Mouse (Mus musculus): Measurements from ENCODE around the gene Tssk3. TPM values are rescaled to one million over a fixed set of nuclear protein-coding genes. Genes with fewer than 3 reads are reported as not detected.

Gene Tssk3
- polyA plus RNA-seq, 1 experiment from 2014 or later, result 0.07 TPM

DNA sequence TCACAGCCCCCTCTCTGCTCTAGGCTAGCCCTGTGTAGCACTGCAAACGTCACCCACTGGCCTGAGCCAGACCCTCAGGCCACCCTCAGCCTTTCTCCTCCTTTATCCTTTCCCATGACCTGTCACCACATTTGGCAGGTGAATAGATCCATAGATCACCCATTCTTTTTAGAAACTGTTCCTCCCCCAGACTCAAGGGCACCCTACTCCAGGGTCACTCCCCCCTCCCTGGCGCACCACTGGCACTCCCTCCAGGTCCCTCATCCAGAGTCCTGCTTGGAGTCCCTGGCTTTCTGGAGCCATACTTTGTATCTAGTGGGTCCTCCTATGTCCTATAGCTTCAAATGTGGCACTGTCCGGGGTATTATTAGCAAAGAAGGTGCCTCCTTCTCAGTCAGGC is 14.7 kb upstream of the Tssk3 start:
- Histone ChIP-seq H3K9ac (ENCODE audit: low read length) (no peak overlapping the region), H3K4me3 (ENCODE audit: low read depth, low read length) (no peak overlapping the region), H3K4me2 (replicated peaks; ENCODE audit: low read depth) (no peak overlapping the region), H3K27me3 (ENCODE audit: control insufficient read depth, insufficient read depth, low read length) (no peaks in the 10 kb centered on the region), H3K36me3 (ENCODE audit: control insufficient read depth, insufficient read depth, low read length) (no peaks in the 10 kb centered on the region), H3K4me1 (replicated peaks; ENCODE audit: control insufficient read depth, insufficient read depth) (peaks cover 7% of the 10 kb centered on the region), H3K27ac (replicated peaks) (no peak overlapping the region), H3K9me3 (ENCODE audit: control insufficient read depth, low read length) (no peaks in the 10 kb centered on the region)
- DNase-seq (ENCODE audit: low spot score), result no peak
- ATAC-seq (ENCODE audit: low FRiP score, low TSS enrichment), result no peak
- 95% methylated on average over 3 of the region's 3 CpGs for WGBS
- no peak for TF ChIP-seq EP300 (optimal IDR thresholded peaks at IDR 0.05)
- TF ChIP-seq CTCF (IDR thresholded peaks at IDR 0.05; ENCODE audit: low read depth), result no peak

DNA sequence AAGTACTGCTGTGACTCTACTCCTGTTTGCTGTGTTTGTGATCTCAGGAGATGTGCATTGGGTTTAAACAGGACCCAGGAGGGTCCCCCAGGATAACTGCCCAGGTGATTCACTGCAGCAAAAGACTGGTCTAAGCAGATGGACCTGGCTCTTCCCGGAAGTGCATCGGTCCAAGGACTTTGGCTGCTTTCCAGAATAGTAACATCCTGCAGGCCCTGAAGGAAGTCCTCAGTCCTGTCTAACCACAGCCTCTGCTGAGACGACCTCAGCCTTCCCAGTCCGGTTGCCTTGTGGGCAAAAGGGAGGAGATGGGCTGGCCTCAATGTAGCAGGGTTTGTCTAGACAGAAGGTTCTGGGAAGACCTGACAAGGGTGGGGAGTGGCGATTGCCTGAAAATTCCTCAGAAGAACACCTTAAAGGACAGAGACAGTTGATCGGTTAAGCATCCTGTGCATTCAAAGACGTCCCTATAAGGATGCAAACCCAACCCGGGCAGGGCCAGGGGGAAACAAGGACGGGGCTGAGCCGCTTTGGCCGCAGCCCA is 12.2 kb upstream of the Tssk3 start:
- peak; percentile 7; the same call in 1 of the 2 replicates for ATAC-seq (ENCODE audit: low FRiP score, low TSS enrichment)
- Histone ChIP-seq H3K9ac (ENCODE audit: low read length) (no peak overlapping the region), H3K27me3 (ENCODE audit: control insufficient read depth, insufficient read depth, low read length) (no peaks in the 10 kb centered on the region), H3K36me3 (ENCODE audit: control insufficient read depth, insufficient read depth, low read length) (no peaks in the 10 kb centered on the region), H3K4me2 (replicated peaks; ENCODE audit: low read depth) (no peak overlapping the region), H3K9me3 (ENCODE audit: control insufficient read depth, low read length) (no peaks in the 10 kb centered on the region), H3K27ac (replicated peaks) (peak overlapping the region; percentile 61), H3K4me1 (replicated peaks; ENCODE audit: control insufficient read depth, insufficient read depth) (peaks cover 4% of the 10 kb centered on the region), H3K4me3 (ENCODE audit: low read depth, low read length) (no peak overlapping the region)
- DNase-seq (ENCODE audit: low spot score), result no peak
- TF ChIP-seq CTCF (IDR thresholded peaks at IDR 0.05; ENCODE audit: low read depth), result no peak
- no peak for TF ChIP-seq EP300 (optimal IDR thresholded peaks at IDR 0.05)
- WGBS, result 48% methylated on average over 11 of the region's 11 CpGs

DNA sequence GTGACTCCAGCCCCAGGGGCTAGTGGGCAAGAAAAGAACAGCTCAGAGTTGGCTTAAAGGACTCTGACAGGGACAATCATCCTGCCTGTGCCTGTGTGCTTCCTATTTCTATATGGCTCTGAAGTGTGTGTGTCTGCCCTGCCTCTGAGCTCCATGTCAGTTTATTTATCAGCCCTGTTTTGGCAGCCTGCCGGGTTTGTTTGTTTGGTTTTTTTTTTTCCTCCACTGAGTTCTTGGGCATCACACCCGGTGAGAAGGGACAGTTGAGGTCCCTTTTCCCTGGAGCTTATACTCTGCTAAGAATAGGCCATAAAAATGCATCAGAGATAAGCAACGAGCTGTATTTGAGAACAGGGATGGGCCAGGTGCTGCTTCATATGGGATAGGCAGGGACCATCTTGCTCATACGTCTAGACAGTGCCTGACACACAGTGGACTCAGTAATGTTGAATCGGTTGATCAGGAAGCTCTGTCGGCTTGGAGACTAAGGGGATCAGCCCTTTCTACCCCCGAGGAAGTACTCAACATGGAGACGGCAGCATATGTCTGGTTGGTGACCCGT is 11.6 kb upstream of the Tssk3 start:
- Histone ChIP-seq H3K9me3 (ENCODE audit: control insufficient read depth, low read length) (no peaks in the 10 kb centered on the region), H3K4me2 (replicated peaks; ENCODE audit: low read depth) (no peak overlapping the region), H3K4me3 (ENCODE audit: low read depth, low read length) (no peak overlapping the region), H3K27ac (replicated peaks) (peak overlapping the region; percentile 61), H3K4me1 (replicated peaks; ENCODE audit: control insufficient read depth, insufficient read depth) (peaks cover 4% of the 10 kb centered on the region), H3K36me3 (ENCODE audit: control insufficient read depth, insufficient read depth, low read length) (no peaks in the 10 kb centered on the region), H3K9ac (ENCODE audit: low read length) (no peak overlapping the region), H3K27me3 (ENCODE audit: control insufficient read depth, insufficient read depth, low read length) (no peaks in the 10 kb centered on the region)
- TF ChIP-seq EP300 (optimal IDR thresholded peaks at IDR 0.05), result no peak
- TF ChIP-seq CTCF (IDR thresholded peaks at IDR 0.05; ENCODE audit: low read depth), result no peak
- DNase-seq (ENCODE audit: low spot score) (no peak), ATAC-seq (ENCODE audit: low FRiP score, low TSS enrichment) (peak; percentile 67)
- WGBS, result 45% methylated on average over 9 of the region's 9 CpGs

DNA sequence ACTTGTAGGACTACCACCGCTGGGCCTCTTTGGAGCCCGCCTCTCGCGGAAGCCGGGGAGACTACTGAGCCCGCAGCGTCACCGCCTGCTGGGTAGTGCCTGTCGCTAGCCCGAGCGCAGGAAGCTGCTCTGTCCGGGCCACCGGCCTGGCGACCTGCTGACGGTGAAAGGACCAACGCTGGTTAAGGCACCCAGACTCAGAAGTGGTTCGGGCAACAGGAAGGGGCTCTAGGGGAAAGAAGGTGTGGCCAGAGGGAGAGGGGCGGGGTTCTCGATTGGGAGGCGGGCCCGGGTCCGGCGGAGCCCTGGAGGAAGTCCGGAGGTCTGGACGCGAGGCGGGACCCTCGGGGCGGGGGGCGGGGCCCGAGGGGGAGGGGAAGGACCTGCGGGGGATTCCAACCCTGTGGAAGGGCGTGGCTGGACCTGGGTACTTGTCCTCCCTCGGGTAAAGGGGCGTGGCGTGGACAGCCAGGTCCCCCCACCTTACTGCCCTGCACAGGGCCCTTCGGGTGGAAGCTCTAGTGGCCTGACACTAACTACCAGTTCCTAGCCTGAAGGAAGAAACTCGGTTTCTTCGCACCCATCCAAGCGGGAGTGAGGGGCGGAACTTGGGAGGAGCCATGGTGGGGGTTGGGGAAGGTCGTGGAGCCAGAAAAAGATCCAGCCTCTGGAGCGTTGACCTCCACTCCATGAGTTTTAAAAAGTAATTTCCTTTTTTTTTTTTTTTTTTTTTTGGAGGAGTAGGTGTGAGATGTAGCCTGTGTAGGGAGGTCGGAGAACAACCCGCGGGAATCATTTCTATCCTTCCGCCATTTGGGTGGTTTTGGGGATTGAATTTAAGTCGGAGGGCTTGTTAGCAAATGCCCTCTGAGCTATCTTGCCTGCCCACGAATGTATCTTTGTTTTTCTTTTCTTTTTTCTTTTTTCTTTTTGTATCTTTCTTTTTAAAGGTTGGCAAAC is 10.1 kb upstream of the Tssk3 start:
- peak overlapping the region; percentile 59 for H3K4me3 ChIP-seq (ENCODE audit: low read depth, low read length)
- WGBS, result 2% methylated on average over 43 of the region's 49 CpGs
- peak; percentile 82 for ATAC-seq (ENCODE audit: low FRiP score, low TSS enrichment)
- peaks cover 4% of the 10 kb centered on the region for H3K4me1 ChIP-seq (replicated peaks; ENCODE audit: control insufficient read depth, insufficient read depth)
- peak overlapping the region; percentile 95 for H3K27ac ChIP-seq (replicated peaks)
- no peaks in the 10 kb centered on the region for H3K9me3 ChIP-seq (ENCODE audit: control insufficient read depth, low read length)
- TF ChIP-seq EP300 (optimal IDR thresholded peaks at IDR 0.05) (no peak), CTCF (IDR thresholded peaks at IDR 0.05; ENCODE audit: low read depth) (0 out of 2 replicates have a peak, but pooled peaks have one; percentile 8)
- peak; percentile 93 for DNase-seq (ENCODE audit: low spot score)
- no peaks in the 10 kb centered on the region for H3K36me3 ChIP-seq (ENCODE audit: control insufficient read depth, insufficient read depth, low read length)
- H3K4me2 ChIP-seq (replicated peaks; ENCODE audit: low read depth), result peak overlapping the region; percentile 86
- H3K9ac ChIP-seq (ENCODE audit: low read length), result peak overlapping the region; percentile 65
- no peaks in the 10 kb centered on the region for H3K27me3 ChIP-seq (ENCODE audit: control insufficient read depth, insufficient read depth, low read length)

DNA sequence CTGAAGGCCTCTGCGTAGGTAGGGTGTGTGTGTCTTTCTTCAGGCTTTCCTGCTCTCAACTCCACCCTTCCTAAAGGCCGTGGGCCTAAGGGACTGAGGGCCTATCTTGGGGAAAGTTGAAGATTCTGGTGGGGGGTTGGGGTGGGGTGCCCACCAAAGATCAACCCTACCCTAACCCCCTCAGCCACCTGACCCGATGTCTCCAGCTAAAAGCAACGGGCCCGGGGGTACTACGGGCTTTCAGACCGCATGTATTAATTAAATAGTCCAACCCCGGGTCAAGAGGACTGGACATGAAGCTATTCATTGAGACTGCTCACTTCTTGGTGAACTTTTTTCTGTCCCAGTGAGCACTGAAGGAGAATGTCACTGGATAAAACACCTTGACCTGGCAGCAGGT is 9.2 kb upstream of the Tssk3 start:
- H3K27me3 ChIP-seq (ENCODE audit: control insufficient read depth, insufficient read depth, low read length), result no peaks in the 10 kb centered on the region
- ATAC-seq (ENCODE audit: low FRiP score, low TSS enrichment) (no peak), DNase-seq (ENCODE audit: low spot score) (no peak)
- peak overlapping the region; percentile 95 for H3K27ac ChIP-seq (replicated peaks)
- peak overlapping the region; percentile 86 for H3K4me2 ChIP-seq (replicated peaks; ENCODE audit: low read depth)
- H3K4me3 ChIP-seq (ENCODE audit: low read depth, low read length), result peak overlapping the region; percentile 59
- H3K9ac ChIP-seq (ENCODE audit: low read length), result peak overlapping the region; percentile 65; the same call in 1 of the 2 replicates
- no peaks in the 10 kb centered on the region for H3K9me3 ChIP-seq (ENCODE audit: control insufficient read depth, low read length)
- WGBS, result 69% methylated on average over 8 of the region's 8 CpGs
- H3K36me3 ChIP-seq (ENCODE audit: control insufficient read depth, insufficient read depth, low read length), result no peaks in the 10 kb centered on the region
- peaks cover 4% of the 10 kb centered on the region for H3K4me1 ChIP-seq (replicated peaks; ENCODE audit: control insufficient read depth, insufficient read depth)
- TF ChIP-seq CTCF (IDR thresholded peaks at IDR 0.05; ENCODE audit: low read depth) (no peak), EP300 (optimal IDR thresholded peaks at IDR 0.05) (no peak)
